Mouse (Mus musculus): ENCODE results near the gene Tgfb1.

The Tgfb1 gene

GRCm38 (mm10) chr7:25686680-25687531, at the start of gene Tgfb1:
Gene Tgfb1, plus strand, starts transcription at chr7:25687002.
- DNase-seq, result peak; percentile 61

GRCm38 (mm10) chr7:25637099-25637498, 49.7 kb upstream of the Tgfb1 start:
- DNase-seq, result no peak

GRCm38 (mm10) chr7:25639754-25640153, 47.0 kb upstream of the Tgfb1 start:
- DNase-seq, result no peak

GRCm38 (mm10) chr7:25644136-25644535, 42.7 kb upstream of the Tgfb1 start:
- DNase-seq, result no peak

GRCm38 (mm10) chr7:25644631-25645030, 42.2 kb upstream of the Tgfb1 start:
- no peak for DNase-seq

- peak; percentile 60 for DNase-seq
Observed at GRCm38 (mm10) chr7:25645074-25645473, 41.7 kb upstream of the Tgfb1 start.

- no peak for DNase-seq
Observed at GRCm38 (mm10) chr7:25647574-25648123, 39.2 kb upstream of the Tgfb1 start.

GRCm38 (mm10) chr7:25649839-25650238, 37.0 kb upstream of the Tgfb1 start:
- no peak for DNase-seq

- no peak for DNase-seq
Observed at GRCm38 (mm10) chr7:25651281-25651680, 35.5 kb upstream of the Tgfb1 start.

- no peak for DNase-seq
Observed at GRCm38 (mm10) chr7:25652244-25652759, 34.5 kb upstream of the Tgfb1 start.

- DNase-seq, result peak; percentile 85
Observed at GRCm38 (mm10) chr7:25655601-25656428, 31.0 kb upstream of the Tgfb1 start.

- DNase-seq, result peak; percentile 30
Observed at GRCm38 (mm10) chr7:25657785-25658184, 29.0 kb upstream of the Tgfb1 start.

GRCm38 (mm10) chr7:25658657-25659472, 27.9 kb upstream of the Tgfb1 start, which contains the start of the genes Bckdha and Exosc5:
Gene Bckdha, minus strand, starts transcription at chr7:25658981.
Gene Exosc5, plus strand, starts transcription at chr7:25659164.
- peak; percentile 100 for DNase-seq

GRCm38 (mm10) chr7:25666381-25666780, 20.4 kb upstream of the Tgfb1 start:
- no peak for DNase-seq

GRCm38 (mm10) chr7:25669158-25669557, 17.6 kb upstream of the Tgfb1 start:
- DNase-seq, result no peak

GRCm38 (mm10) chr7:25669631-25670030, 17.2 kb upstream of the Tgfb1 start:
- no peak for DNase-seq

- DNase-seq, result no peak
Observed at GRCm38 (mm10) chr7:25670096-25670495, 16.7 kb upstream of the Tgfb1 start.

GRCm38 (mm10) chr7:25671686-25672085, 15.1 kb upstream of the Tgfb1 start:
- no peak for DNase-seq

- DNase-seq, result no peak
Observed at GRCm38 (mm10) chr7:25672442-25672841, 14.4 kb upstream of the Tgfb1 start.

- DNase-seq, result no peak
Observed at GRCm38 (mm10) chr7:25674297-25674696, 12.5 kb upstream of the Tgfb1 start.

- no peak for DNase-seq
Observed at GRCm38 (mm10) chr7:25674719-25675300, 12.0 kb upstream of the Tgfb1 start, which contains the start of gene Tmem91. Gene Tmem91, minus strand, starts transcription at chr7:25675166.

GRCm38 (mm10) chr7:25675405-25675804, 11.4 kb upstream of the Tgfb1 start:
- no peak for DNase-seq

Data from kidney, adult 11 months (tissue).